Mouse (Mus musculus): ENCODE results near the gene Cyp4f14. TPM values are rescaled to one million over a fixed set of nuclear protein-coding genes. Genes with fewer than 3 reads are reported as not detected.

Gene Cyp4f14
- polyA plus RNA-seq, 1 experiment from 2014 or later = not detected

Other genes starting within 250 kb of the Cyp4f14 start
- 0.19 TPM in 1 of 2 replicates, not detected in the other for gene Cyp4f15, start 231.7 kb downstream of the Cyp4f14 start, polyA plus RNA-seq (2014; fragmentation: Nextera tagmentation; extraction: Ambion mirVana)
- gene Zfp871, start 129.1 kb downstream of the Cyp4f14 start, polyA plus RNA-seq (2014; fragmentation: Nextera tagmentation; extraction: Ambion mirVana) = 26.7 and 35.0 TPM in 2 replicates
- 1.00 and 2.1 TPM in 2 replicates for gene Zfp811, start 107.4 kb downstream of the Cyp4f14 start, polyA plus RNA-seq (2014; fragmentation: Nextera tagmentation; extraction: Ambion mirVana)
- gene Zfp799, start 87.1 kb downstream of the Cyp4f14 start, polyA plus RNA-seq (2014; fragmentation: Nextera tagmentation; extraction: Ambion mirVana) = 8.0 and 10.5 TPM in 2 replicates
- gene Zfp870, start 25.7 kb downstream of the Cyp4f14 start, polyA plus RNA-seq (2014; fragmentation: Nextera tagmentation; extraction: Ambion mirVana) = 4.8 and 5.9 TPM in 2 replicates
- gene Cyp4f13, start 30.1 kb upstream of the Cyp4f14 start, polyA plus RNA-seq (2014; fragmentation: Nextera tagmentation; extraction: Ambion mirVana) = 7.4 and 9.0 TPM in 2 replicates
- 5.9 and 7.4 TPM in 2 replicates for gene Zfp472, start 48.5 kb upstream of the Cyp4f14 start, polyA plus RNA-seq (2014; fragmentation: Nextera tagmentation; extraction: Ambion mirVana)
- 8.8 and 11.3 TPM in 2 replicates for gene Zfp952, start 75.8 kb upstream of the Cyp4f14 start, polyA plus RNA-seq (2014; fragmentation: Nextera tagmentation; extraction: Ambion mirVana)
- 7.4 and 8.4 TPM in 2 replicates for gene Zfp763, start 116.1 kb upstream of the Cyp4f14 start, polyA plus RNA-seq (2014; fragmentation: Nextera tagmentation; extraction: Ambion mirVana)
- not detected in 2 replicates for gene 4921501E09Rik, start 150.7 kb upstream of the Cyp4f14 start, polyA plus RNA-seq (2014; fragmentation: Nextera tagmentation; extraction: Ambion mirVana)
- 5.8 and 6.6 TPM in 2 replicates for gene Zfp563, start 172.0 kb upstream of the Cyp4f14 start, polyA plus RNA-seq (2014; fragmentation: Nextera tagmentation; extraction: Ambion mirVana)
- not detected in 2 replicates for gene Morc2b, start 222.3 kb upstream of the Cyp4f14 start, polyA plus RNA-seq (2014; fragmentation: Nextera tagmentation; extraction: Ambion mirVana)

Data from heart, embryonic 11.5 days (tissue).